Mouse (Mus musculus) retina, postnatal 7 days (tissue): ENCODE results near the gene Idnk.
"Not testable (repeated sequence)": the region's sequence is repeated elsewhere in the genome, so short reads cannot be mapped to it uniquely, and the experiment has no call there.

Experiments
- DNase-seq: peaks from one replicate; pipeline ENCODE4 v3.0.0-alpha.2; 2012; ENCODE audit warnings: low read depth, low spot score

Idnk gene

GRCm38 (mm10) chr13:58146603-58147002, 10.8 kb upstream of the Idnk start:
- DNase-seq = not testable (repeated sequence)

GRCm38 (mm10) chr13:58147760-58148159, 9.7 kb upstream of the Idnk start:
- DNase-seq = no peak

- DNase-seq = no peak
These were observed 9.1 kb upstream of the Idnk start for GRCm38 (mm10) chr13:58148256-58148831.

- no peak for DNase-seq
These were observed 8.4 kb upstream of the Idnk start for GRCm38 (mm10) chr13:58149033-58149558.

GRCm38 (mm10) chr13:58149629-58150028, 7.8 kb upstream of the Idnk start:
- no peak for DNase-seq

- no peak for DNase-seq
These were observed 7.0 kb upstream of the Idnk start for GRCm38 (mm10) chr13:58150442-58150841.

GRCm38 (mm10) chr13:58156031-58156430, 1.4 kb upstream of the Idnk start:
- DNase-seq = no peak

- DNase-seq = no peak
These were observed 413 bp upstream of the Idnk start for GRCm38 (mm10) chr13:58157036-58157435.

- peak; percentile 86 for DNase-seq
These were observed 857 bp downstream of the Idnk start for GRCm38 (mm10) chr13:58158099-58158912.

GRCm38 (mm10) chr13:58160761-58161160, 3.3 kb downstream of the Idnk start:
- DNase-seq = no peak

GRCm38 (mm10) chr13:58163343-58163742, 5.9 kb downstream of the Idnk start:
- no peak for DNase-seq

- DNase-seq = no peak
These were observed 10.7 kb downstream of the Idnk start for GRCm38 (mm10) chr13:58168119-58168518.

GRCm38 (mm10) chr13:58176105-58176504, 18.7 kb downstream of the Idnk start:
- DNase-seq = no peak

GRCm38 (mm10) chr13:58177511-58178208, 20.2 kb downstream of the Idnk start:
- no peak for DNase-seq

- DNase-seq = no peak
These were observed 24.4 kb downstream of the Idnk start for GRCm38 (mm10) chr13:58181607-58182551.

GRCm38 (mm10) chr13:58184111-58184510, 26.7 kb downstream of the Idnk start:
- no peak for DNase-seq

GRCm38 (mm10) chr13:58186281-58186680, 28.8 kb downstream of the Idnk start:
- no peak for DNase-seq

- DNase-seq = no peak
These were observed 30.3 kb downstream of the Idnk start for GRCm38 (mm10) chr13:58187751-58188150.

GRCm38 (mm10) chr13:58188412-58188811, 31.0 kb downstream of the Idnk start:
- peak; percentile 78 for DNase-seq

GRCm38 (mm10) chr13:58189473-58189872, 32.0 kb downstream of the Idnk start:
- no peak for DNase-seq

- no peak for DNase-seq
These were observed 34.1 kb downstream of the Idnk start for GRCm38 (mm10) chr13:58191516-58191915.
